Mouse (Mus musculus) adrenal gland, adult 8-10 months (tissue): ENCODE results near the gene Fbxo2. TPM values are rescaled to one million over a fixed set of nuclear protein-coding genes. Genes with fewer than 3 reads are reported as not detected.
"Not testable (repeated sequence)": the region's sequence is repeated elsewhere in the genome, so short reads cannot be mapped to it uniquely, and the experiment has no call there.

ENCODE experiments used
- DNase-seq: peaks from one replicate; pipeline ENCODE4 v3.0.0; 2022
- total RNA-seq, 4 experiments: library from RNA; stranded (reverse); gene quantifications; 2 replicates each; pipeline ENCODE4 v1.2.4; 2022

Gene Fbxo2
- total RNA-seq: 10 to 100 TPM in 3 of 4 experiments, 1 to 10 TPM in 1; 9.8 to 15.7 (median 13.4) TPM

GRCm38 (mm10) chr4:148160436-148161390 is at the start of gene Fbxo2, which contains the start of gene Fbxo44:
TSS of gene Fbxo2 (plus strand) at chr4:148160621.
TSS of gene Fbxo44 (minus strand) at chr4:148160482.
- DNase-seq: no peak

DNA sequence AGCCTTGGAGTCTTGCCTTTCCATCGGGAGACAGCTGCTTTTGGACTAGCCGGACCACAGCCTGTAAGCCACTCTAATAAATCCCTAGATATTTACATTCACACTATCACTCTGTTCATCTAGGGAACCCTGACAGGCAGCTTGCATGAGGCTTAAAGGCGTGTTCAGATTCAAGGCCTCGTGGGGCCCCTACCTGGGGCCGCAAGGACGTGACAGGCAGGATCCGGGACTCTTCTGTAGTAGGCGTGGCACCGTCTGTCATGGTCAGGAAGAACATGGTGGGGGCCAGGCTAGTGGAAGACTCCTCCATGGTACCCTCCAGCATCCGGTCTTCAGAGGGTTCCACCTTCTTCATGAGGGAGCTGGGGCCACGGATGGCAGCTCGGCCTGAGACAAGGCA is 47.9 kb upstream of the Fbxo2 start:
- DNase-seq: no peak

GRCm38 (mm10) chr4:148114758-148115391 is 45.5 kb upstream of the Fbxo2 start:
- peak; percentile 67 for DNase-seq

GRCm38 (mm10) chr4:148115467-148115866 is 45.0 kb upstream of the Fbxo2 start:
- DNase-seq: no peak

GRCm38 (mm10) chr4:148116657-148117056 is 43.8 kb upstream of the Fbxo2 start:
- DNase-seq: no peak

DNA sequence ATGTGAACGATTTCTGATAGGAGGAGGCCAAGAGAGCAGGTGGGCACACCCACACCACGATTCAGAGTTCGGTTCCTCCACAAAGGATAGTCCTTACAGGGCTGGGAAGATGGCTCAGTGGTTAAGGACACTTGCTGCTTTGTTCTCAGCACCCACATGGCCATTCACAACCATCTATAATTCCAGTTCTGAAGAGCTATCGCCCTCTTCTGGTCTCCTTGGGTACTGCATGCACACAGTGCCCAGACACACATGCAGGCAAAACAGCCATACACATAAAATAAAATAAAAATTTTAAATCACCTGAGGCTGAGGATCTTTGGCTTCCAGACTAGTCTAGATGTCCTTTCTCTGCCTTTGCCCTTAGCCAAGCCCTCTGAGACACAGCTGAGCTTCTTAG is 43.0 kb upstream of the Fbxo2 start:
- no peak for DNase-seq

DNA sequence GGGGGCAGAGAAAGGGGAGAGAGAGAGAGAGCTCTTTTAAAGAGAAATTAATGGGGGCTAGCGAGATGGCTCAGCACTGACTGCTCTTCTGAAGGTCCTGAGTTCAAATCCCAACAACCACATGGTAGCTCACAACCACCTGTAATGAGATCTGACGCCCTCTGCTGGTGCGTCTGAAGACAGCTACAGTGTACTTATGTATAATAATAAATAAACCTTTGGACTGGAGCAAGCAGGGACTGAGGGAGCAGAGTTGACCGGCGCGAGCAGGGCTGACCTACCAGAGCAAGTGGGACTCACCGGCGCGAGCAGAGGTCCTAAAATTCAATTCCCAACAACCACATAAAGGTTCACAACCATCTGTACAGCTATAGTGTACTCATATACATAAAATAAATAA is 40.8 kb upstream of the Fbxo2 start:
- DNase-seq: not testable (repeated sequence)

DNA sequence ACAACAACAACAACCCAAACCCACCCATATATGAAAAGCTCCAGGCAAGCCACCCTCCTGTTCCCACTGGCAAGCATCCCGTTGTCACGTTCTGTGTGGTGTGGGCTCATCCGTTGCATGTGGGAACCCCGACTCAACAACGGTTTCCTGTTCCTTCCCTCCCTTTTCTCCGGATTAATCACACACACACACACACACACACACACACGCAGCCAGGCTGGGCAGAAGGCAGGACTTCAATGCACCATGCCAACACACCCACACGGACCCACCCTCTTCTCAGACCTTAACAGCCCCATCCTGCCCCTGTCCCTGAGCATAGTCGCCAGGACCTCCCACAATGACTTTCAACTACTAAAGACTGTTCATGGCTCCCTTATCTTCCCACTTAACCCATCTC is 39.9 kb upstream of the Fbxo2 start:
- DNase-seq: no peak

- DNase-seq: no peak
Measured at GRCm38 (mm10) chr4:148121362-148121761, 39.1 kb upstream of the Fbxo2 start.

GRCm38 (mm10) chr4:148121982-148122693 is 38.3 kb upstream of the Fbxo2 start:
- no peak for DNase-seq

GRCm38 (mm10) chr4:148122694-148123066 is 37.7 kb upstream of the Fbxo2 start:
- DNase-seq: no peak

GRCm38 (mm10) chr4:148128241-148128640 is 32.2 kb upstream of the Fbxo2 start:
- no peak for DNase-seq

- DNase-seq: no peak
Measured at GRCm38 (mm10) chr4:148128672-148129071, 31.7 kb upstream of the Fbxo2 start.

- no peak for DNase-seq
Measured at GRCm38 (mm10) chr4:148130133-148130532, 30.3 kb upstream of the Fbxo2 start, which contains the start of gene Mad2l2. TSS of gene Mad2l2 (plus strand) at chr4:148130384.

DNA sequence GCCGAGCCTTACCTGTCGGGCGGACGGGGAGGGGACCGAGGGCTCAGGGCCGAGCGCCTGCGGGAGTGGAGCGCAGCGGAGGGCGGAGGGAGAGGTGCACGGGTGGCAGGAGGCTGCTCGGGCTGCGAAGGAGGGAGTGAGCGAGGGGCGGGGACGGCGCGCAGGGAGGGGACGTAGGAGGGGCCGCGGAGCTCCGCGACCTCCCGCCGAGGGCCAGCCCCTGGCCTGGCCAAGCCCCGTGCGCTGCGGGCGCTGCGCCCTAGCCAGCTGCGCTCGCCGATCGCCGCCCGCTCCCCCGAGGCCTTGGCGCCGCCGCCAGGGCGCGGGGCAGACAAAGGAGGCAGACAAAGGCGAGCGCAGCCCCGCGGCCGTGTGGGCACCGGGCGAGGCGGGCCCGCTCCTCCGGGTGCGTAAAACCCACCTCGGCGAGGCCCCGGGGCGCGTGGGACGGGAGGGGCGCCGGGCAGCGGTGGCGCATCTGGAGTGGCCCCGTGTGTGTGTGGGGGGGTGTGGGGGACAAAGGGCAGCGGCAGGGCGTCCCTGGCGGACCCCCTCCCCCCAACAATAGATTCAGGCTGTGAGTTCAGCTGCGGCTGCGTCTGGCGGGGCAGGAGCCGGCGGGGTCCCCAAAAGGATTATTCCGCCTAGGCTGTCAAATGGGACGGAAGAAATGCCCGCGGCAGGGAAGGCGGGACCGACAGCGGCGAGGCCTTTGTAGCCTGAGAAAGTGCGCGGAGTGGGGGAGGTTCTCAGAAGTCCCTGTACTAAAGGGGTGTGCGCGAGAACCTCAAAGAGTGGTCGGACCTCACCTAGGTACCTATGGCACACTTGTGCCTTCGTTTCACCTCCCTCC is 29.6 kb upstream of the Fbxo2 start, which contains the start of gene Draxin:
Gene Draxin (minus strand): TSS at position 138 of the 853 bp plus-strand sequence.
- DNase-seq: no peak

DNA sequence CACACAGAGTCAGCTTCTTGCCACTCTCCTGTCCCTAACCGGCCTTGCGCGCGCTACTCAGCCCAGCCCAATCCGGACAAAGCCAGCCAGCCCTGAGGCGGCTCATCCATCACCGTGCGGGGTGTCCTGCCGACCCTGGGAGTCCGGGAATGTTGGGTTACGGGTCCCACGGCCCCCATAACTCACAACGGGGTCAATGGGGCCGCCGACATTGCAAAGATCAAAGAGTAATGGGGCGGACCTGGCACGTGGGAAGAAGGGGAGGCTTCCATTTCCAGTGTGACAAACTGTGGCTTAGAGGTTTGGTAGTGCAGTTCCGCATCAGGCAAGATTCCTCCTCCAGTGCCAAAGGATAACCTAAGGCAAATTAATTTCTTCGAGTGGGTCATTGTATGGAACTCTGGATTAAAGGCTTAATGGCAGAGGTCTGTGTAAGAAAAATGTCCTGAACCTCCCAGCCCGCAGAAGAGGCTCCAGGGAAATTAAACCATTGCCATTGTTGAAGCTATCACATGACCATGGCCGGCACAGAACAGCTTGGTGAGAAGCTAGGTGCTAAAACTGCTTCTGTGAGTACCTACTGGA is 28.8 kb upstream of the Fbxo2 start:
- DNase-seq: no peak

- no peak for DNase-seq
Measured at GRCm38 (mm10) chr4:148134988-148135387, 25.4 kb upstream of the Fbxo2 start.

GRCm38 (mm10) chr4:148137503-148137902 is 22.9 kb upstream of the Fbxo2 start:
- DNase-seq: no peak

- no peak for DNase-seq
Measured at GRCm38 (mm10) chr4:148139767-148140097, 20.7 kb upstream of the Fbxo2 start.

- peak; percentile 91 for DNase-seq
Measured at GRCm38 (mm10) chr4:148140098-148141011, 20.1 kb upstream of the Fbxo2 start.
